Mouse (Mus musculus): Measurements from ENCODE around the gene Esp4. TPM values are rescaled to one million over a fixed set of nuclear protein-coding genes. Genes with fewer than 3 reads are reported as not detected.
"Not testable (repeated sequence)": the region's sequence is repeated elsewhere in the genome, so short reads cannot be mapped to it uniquely, and the experiment has no call there.

The Esp4 gene
- not detected in 2 replicates for polyA plus RNA-seq (2015; fragmentation: Nextera tagmentation; extraction: Ambion mirVana)

DNA sequence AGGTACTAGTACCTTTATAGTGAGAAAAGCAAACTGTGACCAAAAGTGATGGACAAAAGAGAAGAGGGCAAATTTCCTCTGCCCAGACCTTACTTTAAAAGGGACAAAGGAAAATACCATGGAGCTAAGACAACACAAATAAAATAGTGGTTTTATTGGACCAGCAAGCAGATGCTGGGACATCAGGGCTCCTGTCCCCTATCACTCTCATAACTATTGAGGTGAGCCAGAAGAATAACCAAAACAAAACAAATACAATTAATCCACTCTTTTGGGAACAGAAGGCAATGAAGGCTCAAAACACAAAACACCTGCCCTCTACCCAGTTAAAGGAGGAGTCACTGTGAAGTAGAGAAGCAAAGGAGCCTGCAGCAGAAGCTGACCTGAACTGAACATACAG is at the start of gene Esp4:
Gene Esp4 (plus strand): TSS at position 301 of the 400 bp plus-strand sequence.
- no peaks in the 10 kb centered on the region for H3K4me1 ChIP-seq (ENCODE audit: insufficient read depth, low read length)
- no peak within 1 kb of the TSS for H3K4me3 ChIP-seq (ENCODE audit: low read length)
- ATAC-seq (ENCODE audit: low FRiP score, low TSS enrichment), result no peak
- H3K9ac ChIP-seq (replicated peaks; ENCODE audit: low read length), result no peak within 1 kb of the TSS
- H3K27me3 ChIP-seq (ENCODE audit: insufficient read depth, low read length), result no peaks in the 10 kb centered on the region
- no peak within 1 kb of the TSS for H3K27ac ChIP-seq (ENCODE audit: low read length)
- H3K9me3 ChIP-seq (ENCODE audit: low read length), result no peaks in the 10 kb centered on the region
- no peak within 1 kb of the TSS for H3K4me2 ChIP-seq (replicated peaks; ENCODE audit: low read depth, low read length)
- no peaks in the 10 kb centered on the region for H3K36me3 ChIP-seq (ENCODE audit: insufficient read depth, low read length)

DNA sequence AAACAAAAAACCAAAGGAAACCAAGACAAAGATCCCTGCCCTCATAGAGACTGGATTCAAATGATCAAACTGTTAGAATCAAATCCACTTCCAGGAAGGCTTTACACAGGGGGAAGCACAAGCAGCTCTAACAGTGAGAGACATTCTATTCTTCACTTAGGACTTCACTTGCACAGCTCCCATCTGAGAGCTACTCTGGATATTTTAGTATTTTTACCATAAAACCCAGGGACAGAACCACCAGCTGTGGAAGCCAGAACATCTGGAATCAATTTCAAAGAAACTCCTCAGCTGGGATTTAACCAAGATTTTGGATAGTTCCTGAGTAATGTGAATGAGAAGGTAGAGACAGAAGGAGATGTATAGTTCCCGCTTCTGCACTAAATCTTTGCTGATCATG is 44.9 kb upstream of the Esp4 start:
- Histone ChIP-seq H3K4me3 (ENCODE audit: low read length) (no peak overlapping the region), H3K27me3 (ENCODE audit: insufficient read depth, low read length) (no peaks in the 10 kb centered on the region), H3K27ac (ENCODE audit: low read length) (no peak overlapping the region), H3K4me2 (replicated peaks; ENCODE audit: low read depth, low read length) (no peak overlapping the region), H3K9ac (replicated peaks; ENCODE audit: low read length) (no peak overlapping the region), H3K36me3 (ENCODE audit: insufficient read depth, low read length) (no peaks in the 10 kb centered on the region), H3K4me1 (ENCODE audit: insufficient read depth, low read length) (no peaks in the 10 kb centered on the region), H3K9me3 (ENCODE audit: low read length) (no peaks in the 10 kb centered on the region)
- ATAC-seq (ENCODE audit: low FRiP score, low TSS enrichment), result no peak
- 73% methylated on average over 1 of the region's 1 CpGs for WGBS

GRCm38 (mm10) chr17:40561207-40561606 is 37.2 kb upstream of the Esp4 start, which contains the start of gene Esp6:
Esp6 (plus strand) TSS chr17:40561507.
- Histone ChIP-seq H3K27me3 (ENCODE audit: insufficient read depth, low read length) (no peaks in the 10 kb centered on the region), H3K27ac (ENCODE audit: low read length) (no peak within 1 kb of the TSS), H3K4me1 (ENCODE audit: insufficient read depth, low read length) (no peaks in the 10 kb centered on the region), H3K36me3 (ENCODE audit: insufficient read depth, low read length) (no peaks in the 10 kb centered on the region), H3K9me3 (ENCODE audit: low read length) (no peaks in the 10 kb centered on the region), H3K9ac (replicated peaks; ENCODE audit: low read length) (no peak within 1 kb of the TSS), H3K4me2 (replicated peaks; ENCODE audit: low read depth, low read length) (no peak within 1 kb of the TSS), H3K4me3 (ENCODE audit: low read length) (no peak within 1 kb of the TSS)
- ATAC-seq (ENCODE audit: low FRiP score, low TSS enrichment), result no peak
- WGBS, result 78% methylated on average over 5 of the region's 5 CpGs

GRCm38 (mm10) chr17:40583906-40584305 is 14.5 kb upstream of the Esp4 start:
- ATAC-seq (ENCODE audit: low FRiP score, low TSS enrichment); H3K27me3 ChIP-seq (ENCODE audit: insufficient read depth, low read length): not testable (repeated sequence)
- 56% methylated on average over 6 of the region's 6 CpGs for WGBS

DNA sequence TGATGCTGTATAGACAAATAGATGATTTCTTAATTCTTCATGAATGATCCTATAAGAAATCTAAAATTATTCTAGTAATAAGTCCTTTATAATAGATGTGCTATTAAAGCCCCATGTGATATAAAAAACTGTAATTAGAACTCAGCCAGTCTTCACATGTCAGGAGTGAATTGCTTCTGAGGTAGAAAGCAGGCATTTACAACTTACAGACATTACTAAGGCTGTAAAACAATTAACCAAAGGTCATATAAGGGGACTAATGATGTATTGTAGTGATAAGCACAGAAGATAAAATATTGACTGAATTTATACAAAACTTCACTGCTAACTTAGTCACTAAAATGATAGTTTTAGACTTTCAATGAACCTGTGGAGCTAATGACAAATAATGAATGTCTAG is 7.1 kb upstream of the Esp4 start:
- H3K27ac ChIP-seq (ENCODE audit: low read length), result no peak overlapping the region
- no peak overlapping the region for H3K4me2 ChIP-seq (replicated peaks; ENCODE audit: low read depth, low read length)
- no peak for ATAC-seq (ENCODE audit: low FRiP score, low TSS enrichment)
- H3K9me3 ChIP-seq (ENCODE audit: low read length), result no peaks in the 10 kb centered on the region
- no peak overlapping the region for H3K4me3 ChIP-seq (ENCODE audit: low read length)
- H3K9ac ChIP-seq (replicated peaks; ENCODE audit: low read length), result no peak overlapping the region
- no peaks in the 10 kb centered on the region for H3K4me1 ChIP-seq (ENCODE audit: insufficient read depth, low read length)
- no peaks in the 10 kb centered on the region for H3K36me3 ChIP-seq (ENCODE audit: insufficient read depth, low read length)
- H3K27me3 ChIP-seq (ENCODE audit: insufficient read depth, low read length), result no peaks in the 10 kb centered on the region

More at GRCm38 (mm10) chr17:40583906-40584305, 14.5 kb upstream of the Esp4 start:
- not testable (repeated sequence) for H3K27ac ChIP-seq (ENCODE audit: low read length); H3K4me2 ChIP-seq (replicated peaks; ENCODE audit: low read depth, low read length); H3K9ac ChIP-seq (replicated peaks; ENCODE audit: low read length); H3K4me3 ChIP-seq (ENCODE audit: low read length); H3K36me3 ChIP-seq (ENCODE audit: insufficient read depth, low read length); H3K9me3 ChIP-seq (ENCODE audit: low read length); H3K4me1 ChIP-seq (ENCODE audit: insufficient read depth, low read length)

DNA sequence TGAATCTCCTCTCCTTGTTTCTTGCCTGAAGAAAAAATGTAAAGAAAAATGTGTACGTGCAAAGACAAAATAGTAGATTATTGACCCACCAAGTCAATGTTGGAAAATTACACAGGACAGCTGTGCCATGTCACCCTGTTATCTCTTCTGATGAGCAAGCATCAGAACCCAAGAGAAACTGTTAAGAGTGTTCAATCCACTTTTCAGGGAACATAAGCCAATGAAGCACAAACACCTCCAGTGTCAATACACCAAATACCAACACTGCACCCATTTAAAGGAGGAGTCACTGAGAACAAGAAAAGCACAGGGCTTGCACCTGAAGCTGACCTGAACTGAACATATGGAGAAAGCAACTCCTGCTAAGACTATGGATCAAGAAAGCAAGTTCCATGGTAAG is 33.4 kb downstream of the Esp4 start, which contains the start of gene Esp3:
Gene Esp3 (plus strand): TSS at position 301 of the 400 bp plus-strand sequence.
- not testable (repeated sequence) for H3K27me3 ChIP-seq (ENCODE audit: insufficient read depth, low read length); H3K4me1 ChIP-seq (ENCODE audit: insufficient read depth, low read length); H3K27ac ChIP-seq (ENCODE audit: low read length); H3K9ac ChIP-seq (replicated peaks; ENCODE audit: low read length); H3K4me2 ChIP-seq (replicated peaks; ENCODE audit: low read depth, low read length); H3K36me3 ChIP-seq (ENCODE audit: insufficient read depth, low read length); ATAC-seq (ENCODE audit: low FRiP score, low TSS enrichment); H3K9me3 ChIP-seq (ENCODE audit: low read length); H3K4me3 ChIP-seq (ENCODE audit: low read length)
- 91% methylated on average over 1 of the region's 1 CpGs for WGBS

Other genes starting within 250 kb of the Esp4 start
- not detected in 2 replicates for gene Esp8, start 78.6 kb upstream of the Esp4 start, polyA plus RNA-seq (2015; fragmentation: Nextera tagmentation; extraction: Ambion mirVana)
- not detected in 2 replicates for gene Esp6, start 37.1 kb upstream of the Esp4 start, polyA plus RNA-seq (2015; fragmentation: Nextera tagmentation; extraction: Ambion mirVana)
- not detected in 2 replicates for gene Esp3, start 33.5 kb downstream of the Esp4 start, polyA plus RNA-seq (2015; fragmentation: Nextera tagmentation; extraction: Ambion mirVana)
- not detected in 2 replicates for gene Esp1, start 128.5 kb downstream of the Esp4 start, polyA plus RNA-seq (2015; fragmentation: Nextera tagmentation; extraction: Ambion mirVana)
- not detected in 2 replicates for gene Crisp2, start 208.4 kb downstream of the Esp4 start, polyA plus RNA-seq (2015; fragmentation: Nextera tagmentation; extraction: Ambion mirVana)
- gene Rhag, start 212.5 kb downstream of the Esp4 start, polyA plus RNA-seq (2015; fragmentation: Nextera tagmentation; extraction: Ambion mirVana), result 0.76 and 1.3 TPM in 2 replicates

Measured in kidney, embryonic 16.5 days (tissue).